Mouse (Mus musculus): ENCODE data around the gene Sntg2.

DNA sequence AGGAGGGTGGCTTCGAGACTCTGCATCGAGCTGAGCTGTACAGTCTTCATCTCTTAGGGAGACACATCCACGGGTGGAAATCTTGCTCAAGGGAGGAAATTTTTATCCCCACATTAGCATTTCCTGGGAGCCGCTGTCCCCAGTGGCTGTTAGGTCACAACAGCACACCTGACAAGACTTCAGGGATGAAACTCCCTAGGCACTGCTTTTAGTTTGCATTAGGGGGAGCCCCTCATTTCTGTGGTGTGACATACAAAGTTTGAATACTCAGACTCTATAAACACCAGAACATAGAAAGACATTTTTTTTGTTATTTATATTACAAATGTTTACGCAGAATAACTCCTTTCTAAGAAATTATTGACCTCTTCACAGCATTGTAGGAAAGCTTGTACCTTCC, 208.6 kb downstream of the Sntg2 start:
- TF ChIP-seq POLR2AphosphoS5 (IDR thresholded peaks at IDR 0.05; ENCODE audit: insufficient replicate concordance, low read depth, low read length) (no peak), TAL1 (conservative IDR thresholded peaks at IDR 0.05; ENCODE audit: low read depth, low read length) (no peak)
